Mouse (Mus musculus) small intestine, adult 2 months (tissue): Measurements from ENCODE around the gene Safb. TPM values are rescaled to one million over a fixed set of nuclear protein-coding genes. Genes with fewer than 3 reads are reported as not detected.

ENCODE experiments used
- H3K27ac ChIP-seq: fragments of 200-500 bp; 2 replicates; pipeline ENCODE4 v1.5.1; 2012; ENCODE audit warnings: low read depth, low read length, control low read depth, inconsistent platforms; ENCODE audit not compliant: insufficient read depth
- H3K27me3 ChIP-seq: fragments of 200-500 bp; 2 replicates; pipeline ENCODE4 v1.6.1; 2012; ENCODE audit warnings: mild to moderate bottlenecking, moderate library complexity, low read length, inconsistent platforms; ENCODE audit not compliant: control insufficient read depth, insufficient read depth
- H3K36me3 ChIP-seq: fragments of 200-500 bp; 2 replicates; pipeline ENCODE4 v1.6.1; 2012; ENCODE audit warnings: mild to moderate bottlenecking, low read length, control low read depth, inconsistent platforms; ENCODE audit not compliant: control insufficient read depth, insufficient read depth
- H3K4me1 ChIP-seq: fragments of 200-500 bp; 2 replicates; pipeline ENCODE4 v1.6.1; 2012; ENCODE audit warnings: low read length, inconsistent platforms, mixed read lengths; ENCODE audit not compliant: control insufficient read depth, insufficient read depth, insufficient read length
- H3K4me3 ChIP-seq: fragments of 200-500 bp; 2 replicates; pipeline ENCODE4 v1.5.1; 2012; ENCODE audit warnings: low read depth, mild to moderate bottlenecking, control low read depth, inconsistent platforms, low read length, moderate library complexity
- CTCF ChIP-seq: fragments of 200-500 bp; IDR thresholded peaks from 2 replicates; pipeline ENCODE4 v1.5.1; 2012; ENCODE audit warnings: low read depth, mild to moderate bottlenecking, control low read depth, inconsistent platforms, low read length, moderate library complexity, mixed read lengths; ENCODE audit not compliant: insufficient replicate concordance, insufficient read length; ENCODE audit errors: extremely low read depth
- POLR2A ChIP-seq: fragments of 200-500 bp; IDR thresholded peaks from 2 replicates; pipeline ENCODE4 v1.6.1; 2012; ENCODE audit warnings: low read depth, mild to moderate bottlenecking, control low read depth, inconsistent platforms, low read length, moderate library complexity
- WGBS: fragments of 180-500 bp; shearing (Covaris S2); methylation state at CpG from one replicate; pipeline ENCODE4 v1.1.7; 2018; 5-methylcytosine and 5-hydroxymethylcytosine counted together
- polyA plus RNA-seq: library from polyadenylated mRNA; depleted of rRNA; stranded (reverse); fragments of >200 nt; gene quantifications from 2 replicates; pipeline ENCODE4 v1.2.3, GENCODE M21; 2012

Safb gene
- polyA plus RNA-seq, 1 experiment, result 95.7 TPM

GRCm38 (mm10) chr17:56566293-56566692 is 18.3 kb upstream of the Safb start:
- Histone ChIP-seq H3K4me3 (no peak overlapping the region), H3K36me3 (peaks cover 97% of the 10 kb centered on the region), H3K27me3 (no peaks in the 10 kb centered on the region), H3K27ac (no peak overlapping the region), H3K4me1 (no peaks in the 10 kb centered on the region)
- 92% methylated on average over 29 of the region's 29 CpGs for WGBS
- TF ChIP-seq CTCF, result no peak
- no peak for TF ChIP-seq POLR2A

GRCm38 (mm10) chr17:56566918-56567317 is 17.7 kb upstream of the Safb start:
- Histone ChIP-seq H3K4me3 (no peak overlapping the region), H3K27ac (no peak overlapping the region), H3K36me3 (peaks cover 95% of the 10 kb centered on the region), H3K27me3 (no peaks in the 10 kb centered on the region), H3K4me1 (no peaks in the 10 kb centered on the region)
- no peak for TF ChIP-seq POLR2A
- no peak for TF ChIP-seq CTCF
- WGBS, result 95% methylated on average over 5 of the region's 5 CpGs

GRCm38 (mm10) chr17:56567370-56567769 is 17.3 kb upstream of the Safb start:
- Histone ChIP-seq H3K27ac (no peak overlapping the region), H3K4me3 (no peak overlapping the region), H3K27me3 (no peaks in the 10 kb centered on the region), H3K4me1 (no peaks in the 10 kb centered on the region; the same call in 1 of the 2 replicates), H3K36me3 (peaks cover 91% of the 10 kb centered on the region)
- 84% methylated on average over 4 of the region's 4 CpGs for WGBS
- TF ChIP-seq POLR2A (no peak), CTCF (no peak)

GRCm38 (mm10) chr17:56570287-56570686 is 14.3 kb upstream of the Safb start:
- H3K27ac ChIP-seq, result no peak overlapping the region
- H3K36me3 ChIP-seq, result peaks cover 83% of the 10 kb centered on the region
- H3K4me1 ChIP-seq, result peaks cover 15% of the 10 kb centered on the region; the same call in 1 of the 2 replicates
- no peak for TF ChIP-seq CTCF
- H3K27me3 ChIP-seq, result no peaks in the 10 kb centered on the region
- WGBS, result 90% methylated on average over 4 of the region's 4 CpGs
- H3K4me3 ChIP-seq, result no peak overlapping the region

- no peak for TF ChIP-seq CTCF
- no peak for TF ChIP-seq POLR2A
- peaks cover 78% of the 10 kb centered on the region for H3K36me3 ChIP-seq
- H3K4me3 ChIP-seq, result no peak overlapping the region
- peaks cover 15% of the 10 kb centered on the region; the same call in 1 of the 2 replicates for H3K4me1 ChIP-seq
- 6% methylated on average over 1 of the region's 1 CpGs for WGBS
- no peaks in the 10 kb centered on the region for H3K27me3 ChIP-seq
- H3K27ac ChIP-seq, result peak overlapping the region; percentile 21; the same call in 1 of the 2 replicates
Measured at GRCm38 (mm10) chr17:56572154-56572553, 12.5 kb upstream of the Safb start.

- WGBS, result 63% methylated on average over 3 of the region's 3 CpGs
- no peak for TF ChIP-seq POLR2A
- TF ChIP-seq CTCF, result no peak
- peak overlapping the region; percentile 25; the same call in 1 of the 2 replicates for H3K27ac ChIP-seq
- H3K4me3 ChIP-seq, result no peak overlapping the region
- H3K36me3 ChIP-seq, result peaks cover 78% of the 10 kb centered on the region
- peaks cover 15% of the 10 kb centered on the region; the same call in 1 of the 2 replicates for H3K4me1 ChIP-seq
- H3K27me3 ChIP-seq, result no peaks in the 10 kb centered on the region
Measured at GRCm38 (mm10) chr17:56572939-56573338, 11.7 kb upstream of the Safb start.

GRCm38 (mm10) chr17:56583071-56583470 is 1.6 kb upstream of the Safb start:
- Histone ChIP-seq H3K27me3 (no peaks in the 10 kb centered on the region), H3K27ac (no peak overlapping the region), H3K4me3 (peak overlapping the region; percentile 89), H3K4me1 (peaks cover 19% of the 10 kb centered on the region), H3K36me3 (peaks cover 44% of the 10 kb centered on the region)
- TF ChIP-seq POLR2A (no peak), CTCF (no peak)
- 43% methylated on average over 1 of the region's 1 CpGs for WGBS
